Mouse (Mus musculus) kidney, adult 10 weeks (tissue): ENCODE data around the gene Atxn7l1. TPM values are rescaled to one million over a fixed set of nuclear protein-coding genes. Genes with fewer than 3 reads are reported as not detected.

Source experiments
- polyA plus RNA-seq: library from polyadenylated mRNA; stranded (reverse); fragments of 350-450 nt; fragmentation: Illumina TruSeq; extraction: RNeasy Lipid Tissue Mini Kit (QIAGEN cat#74804); gene quantifications from one replicate; pipeline ENCODE4 v1.2.3, GENCODE M21; 2014; ENCODE audit warnings: low read depth, low replicate concordance

The Atxn7l1 gene
- 19.0 TPM for polyA plus RNA-seq

DNA sequence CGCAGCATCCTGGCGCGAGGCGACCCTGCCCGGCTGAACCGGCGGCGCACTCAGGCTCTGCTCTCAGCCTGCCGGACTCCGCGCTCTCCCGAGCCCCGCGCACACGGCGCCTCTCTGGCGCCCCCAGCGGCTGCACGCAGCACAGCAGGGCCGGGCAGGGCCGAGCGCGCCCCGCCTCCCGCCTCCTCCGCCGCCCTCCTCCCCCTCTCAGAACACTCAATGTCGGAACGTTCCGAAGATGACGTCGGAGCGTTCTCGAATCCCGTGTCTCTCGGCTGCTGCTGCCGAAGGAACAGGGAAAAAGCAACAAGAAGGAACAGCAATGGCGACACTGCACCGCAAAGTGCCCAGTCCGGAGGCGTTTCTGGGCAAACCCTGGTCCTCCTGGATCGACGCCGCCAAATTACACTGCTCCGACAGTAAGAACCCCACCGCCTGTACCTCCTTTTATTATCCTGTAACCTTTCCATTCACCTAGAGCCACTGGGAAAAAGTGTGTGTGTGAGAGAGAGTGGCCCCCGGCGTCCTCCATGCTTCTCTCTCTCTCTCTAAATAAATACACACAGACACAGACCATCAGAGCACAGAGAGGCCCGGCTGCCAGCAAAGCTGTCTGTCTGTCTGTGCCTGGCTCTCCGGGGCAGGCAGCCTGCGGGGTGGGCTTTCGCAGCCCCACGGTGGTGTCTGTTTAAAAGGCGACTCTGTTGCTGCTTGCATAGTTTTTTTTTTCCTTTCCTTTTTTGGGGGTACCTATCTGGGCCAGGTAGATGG is at the start of gene Atxn7l1:
Atxn7l1 (plus strand) TSS at position 197 of the 771 bp plus-strand sequence.

DNA sequence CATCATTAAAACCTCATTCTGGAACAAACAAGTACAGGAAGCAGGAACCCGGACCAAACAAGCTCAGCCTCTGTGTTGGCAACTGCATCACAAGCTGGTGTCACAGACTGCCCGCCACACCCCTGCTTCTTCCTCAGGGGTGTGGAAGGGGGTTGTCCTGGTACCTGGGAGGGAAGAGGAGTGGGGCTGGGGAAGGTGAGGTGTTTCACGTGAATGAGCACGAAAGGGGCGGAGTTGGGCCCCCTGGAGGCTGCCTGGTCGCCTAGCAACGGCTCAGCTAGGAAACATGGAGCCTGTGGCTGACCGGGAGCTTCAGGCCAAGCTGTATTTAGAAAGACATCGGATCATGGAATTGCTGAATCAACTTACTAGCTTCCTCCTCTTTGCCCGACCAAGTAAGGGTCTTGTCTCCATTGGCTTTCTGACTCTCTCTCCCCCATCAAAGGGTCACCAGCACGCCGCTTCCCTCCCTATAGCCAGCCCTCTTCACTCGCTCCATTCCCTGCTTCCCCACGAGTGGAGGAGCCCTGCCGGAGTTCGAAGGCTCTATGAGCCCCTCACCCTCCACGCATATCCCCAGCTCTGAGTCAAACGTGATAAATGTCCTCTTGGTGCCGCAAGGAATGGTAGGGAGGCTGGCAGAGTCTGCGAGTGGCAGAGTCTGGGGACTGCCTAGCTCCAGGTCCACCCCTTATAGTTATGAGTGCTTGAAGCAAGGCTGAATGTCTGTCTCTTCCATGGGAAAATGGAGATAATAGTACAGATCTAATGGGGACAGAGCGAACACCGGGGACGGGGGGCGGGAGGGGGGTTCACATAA is 247.5 kb downstream of the Atxn7l1 start, which contains the start of gene Efcab10:
Efcab10 (plus strand) TSS at position 51 of the 820 bp plus-strand sequence.

Other genes with a start within 250 kb of the Atxn7l1 start
- 485 TPM for gene Sypl, start 193.8 kb upstream of the Atxn7l1 start, polyA plus RNA-seq
- not detected for gene Cdhr3, start 54.8 kb upstream of the Atxn7l1 start, polyA plus RNA-seq
- gene Efcab10, start 247.2 kb downstream of the Atxn7l1 start, polyA plus RNA-seq: not detected